Mouse (Mus musculus): ENCODE measurements around the gene Npl. TPM values are rescaled to one million over a fixed set of nuclear protein-coding genes. Genes with fewer than 3 reads are reported as not detected.

Gene Npl
- polyA plus RNA-seq, 1 experiment from 2014 or later = 13.3 TPM

- Histone ChIP-seq H3K36me3 (ENCODE audit: control insufficient read depth, insufficient read depth, low read length) (peaks cover 13% of the 10 kb centered on the region), H3K4me2 (ENCODE audit: low read length) (no peak overlapping the region), H3K9me3 (replicated peaks; ENCODE audit: control insufficient read depth, low read length, poor library complexity, severe bottlenecking) (no peaks in the 10 kb centered on the region), H3K4me3 (ENCODE audit: low read depth, low read length) (no peak overlapping the region), H3K4me1 (ENCODE audit: control insufficient read depth, insufficient read depth, low read length) (no peaks in the 10 kb centered on the region), H3K9ac (ENCODE audit: low read depth, low read length) (no peak overlapping the region), H3K27ac (ENCODE audit: low read length) (no peak overlapping the region), H3K27me3 (ENCODE audit: control insufficient read depth, insufficient read depth, low read depth, low read length) (no peaks in the 10 kb centered on the region)
- WGBS = 89% methylated on average over 3 of the region's 3 CpGs
- 0 out of 2 replicates have a peak, but pooled peaks have one; percentile 29 for ATAC-seq
Measured at GRCm38 (mm10) chr1:153453146-153453642, 96.7 kb downstream of the Npl start.

Other genes starting within 250 kb of the Npl start
- 11.0 and 13.7 TPM in 2 replicates for gene Lamc1, start 217.3 kb downstream of the Npl start, polyA plus RNA-seq (2015; fragmentation: Nextera tagmentation; extraction: Ambion mirVana)
- gene Shcbp1l, start 124.9 kb downstream of the Npl start, polyA plus RNA-seq (2015; fragmentation: Nextera tagmentation; extraction: Ambion mirVana) = 0.46 and 0.72 TPM in 2 replicates
- 22.1 and 29.5 TPM in 2 replicates for gene Dhx9, start 62.4 kb downstream of the Npl start, polyA plus RNA-seq (2015; fragmentation: Nextera tagmentation; extraction: Ambion mirVana)
- gene Rgs8, start 103.0 kb upstream of the Npl start, polyA plus RNA-seq (2015; fragmentation: Nextera tagmentation; extraction: Ambion mirVana) = 47.1 and 49.1 TPM in 2 replicates
- 21.8 and 31.3 TPM in 2 replicates for gene Rgs16, start 190.3 kb upstream of the Npl start, polyA plus RNA-seq (2015; fragmentation: Nextera tagmentation; extraction: Ambion mirVana)
- 36.2 and 45.6 TPM in 2 replicates for gene Rnasel, start 199.4 kb upstream of the Npl start, polyA plus RNA-seq (2015; fragmentation: Nextera tagmentation; extraction: Ambion mirVana)